Mouse (Mus musculus) hindbrain, embryonic 15.5 days (tissue): ENCODE data around the gene Pik3c2b. TPM values are rescaled to one million over a fixed set of nuclear protein-coding genes. Genes with fewer than 3 reads are reported as not detected.

ENCODE experiments used
- polyA plus RNA-seq: library from polyadenylated mRNA; unstranded; fragments of >200 nt; fragmentation: Nextera tagmentation; extraction: Ambion mirVana; gene quantifications from 2 replicates; pipeline ENCODE4 v1.2.1, GENCODE M21; 2015

Gene Pik3c2b
- polyA plus RNA-seq, 1 experiment from 2014 or later: 13.3 TPM

Other genes starting within 250 kb of the Pik3c2b start
- gene Lrrn2, start 165.4 kb upstream of the Pik3c2b start, polyA plus RNA-seq: 49.3 and 58.4 TPM in 2 replicates
- 35.9 and 36.8 TPM in 2 replicates for gene Mdm4, start 15.1 kb upstream of the Pik3c2b start, polyA plus RNA-seq
- 26.7 and 28.0 TPM in 2 replicates for gene Ppp1r15b, start 85.5 kb downstream of the Pik3c2b start, polyA plus RNA-seq
- gene Plekha6, start 118.5 kb downstream of the Pik3c2b start, polyA plus RNA-seq: 17.2 and 19.9 TPM in 2 replicates